Mouse (Mus musculus): ENCODE measurements at regions not wholly inside any gene's neighbourhood (a gene's known extent, or its start where the extent isn't known, plus 50 kb on each side); places are given as distances from the start of the nearest gene placed in this dataset.

DNA sequence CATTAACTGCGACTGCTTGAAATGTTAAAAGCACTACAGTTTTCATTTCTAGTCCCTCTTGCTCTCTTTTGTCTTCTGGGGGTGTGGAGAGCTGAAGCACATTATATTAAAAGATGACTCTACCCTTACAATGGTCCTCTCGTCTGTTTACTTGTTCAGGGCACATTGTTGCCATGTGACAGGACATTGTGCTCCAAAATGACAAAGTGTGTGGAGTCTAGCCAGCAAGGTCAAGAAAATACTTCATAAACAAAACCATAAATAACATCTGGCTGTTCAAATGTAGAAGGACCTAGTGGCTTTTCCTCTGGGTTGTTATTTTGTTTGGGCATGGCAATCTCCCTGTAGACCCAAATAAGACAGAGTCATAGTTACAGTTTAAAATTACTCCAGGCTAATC, 95.1 kb upstream of the Prep start:
- DNase-seq (ENCODE audit: low spot score) = no peak
- intact Hi-C loops (cut with DNase I) = no loop called here

DNA sequence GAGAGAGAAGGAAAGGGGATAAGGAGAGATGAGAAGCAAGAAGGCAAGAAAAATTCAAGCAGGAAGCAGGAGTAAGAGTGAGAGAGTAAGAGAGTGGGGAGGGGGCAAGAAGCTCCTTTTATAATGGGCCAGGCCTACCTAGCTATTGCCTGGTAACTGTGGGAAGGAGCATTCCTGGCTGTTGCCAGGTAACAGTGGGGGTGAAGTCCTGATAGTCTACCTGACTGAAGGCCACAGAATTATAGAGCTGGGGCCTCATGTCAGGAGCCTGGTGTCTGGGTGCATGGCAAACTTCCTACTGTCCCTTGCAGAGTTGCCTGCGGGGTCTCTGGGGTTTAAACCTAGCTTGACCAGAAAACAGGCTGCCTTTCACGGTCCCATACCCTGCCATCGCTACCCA, 107.0 kb upstream of the Prep start:
- no peak for DNase-seq (ENCODE audit: low spot score)
- intact Hi-C loops (cut with DNase I) = no loop called here

DNA sequence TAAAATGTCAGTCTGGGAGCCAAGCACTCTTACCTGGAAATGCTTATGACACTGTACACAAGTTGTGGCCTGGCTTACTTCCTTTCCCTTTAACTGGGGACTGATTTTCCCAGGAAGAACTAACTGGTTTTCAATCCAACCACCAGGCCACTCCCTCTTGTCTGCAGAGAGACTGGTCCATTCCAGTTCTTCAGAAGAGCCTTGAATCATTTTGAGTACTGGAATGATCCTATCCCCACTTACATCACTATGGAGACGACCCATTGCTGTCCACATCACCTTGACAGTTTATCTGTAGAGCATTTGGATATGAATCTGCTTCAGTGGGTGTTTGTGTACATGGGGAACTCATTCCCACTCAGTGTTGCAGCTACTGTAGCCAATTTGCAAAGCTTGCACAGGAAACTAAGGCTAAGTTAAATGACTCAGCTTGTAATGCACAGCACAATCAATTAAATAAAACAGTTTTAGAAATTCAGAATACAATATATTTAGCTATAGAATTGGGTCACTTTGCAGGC, 121.7 kb upstream of the Prep start:
- no peak for DNase-seq (ENCODE audit: low spot score)
- intact Hi-C loops (cut with DNase I) = no loop called here

DNA sequence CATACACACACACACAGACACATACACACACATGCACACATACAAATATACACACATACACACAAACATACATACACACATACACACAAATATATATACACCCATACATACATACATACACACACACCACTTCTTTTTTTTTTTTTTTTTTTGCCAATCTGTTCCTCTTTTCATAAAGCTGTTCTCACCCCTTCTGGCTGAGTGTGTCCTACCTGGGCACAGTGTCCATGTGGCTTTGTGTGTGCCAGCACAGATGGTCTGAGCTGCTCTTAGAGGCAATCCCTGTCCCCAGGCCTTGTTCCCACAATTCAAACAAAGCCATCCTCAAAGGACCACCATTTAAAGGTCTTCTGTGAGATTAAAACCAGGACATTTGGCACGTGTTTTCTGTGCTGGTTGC, 127.6 kb upstream of the Prep start:
- intact Hi-C loops (cut with DNase I) = no loop called here
- DNase-seq (ENCODE audit: low spot score) = no peak

DNA sequence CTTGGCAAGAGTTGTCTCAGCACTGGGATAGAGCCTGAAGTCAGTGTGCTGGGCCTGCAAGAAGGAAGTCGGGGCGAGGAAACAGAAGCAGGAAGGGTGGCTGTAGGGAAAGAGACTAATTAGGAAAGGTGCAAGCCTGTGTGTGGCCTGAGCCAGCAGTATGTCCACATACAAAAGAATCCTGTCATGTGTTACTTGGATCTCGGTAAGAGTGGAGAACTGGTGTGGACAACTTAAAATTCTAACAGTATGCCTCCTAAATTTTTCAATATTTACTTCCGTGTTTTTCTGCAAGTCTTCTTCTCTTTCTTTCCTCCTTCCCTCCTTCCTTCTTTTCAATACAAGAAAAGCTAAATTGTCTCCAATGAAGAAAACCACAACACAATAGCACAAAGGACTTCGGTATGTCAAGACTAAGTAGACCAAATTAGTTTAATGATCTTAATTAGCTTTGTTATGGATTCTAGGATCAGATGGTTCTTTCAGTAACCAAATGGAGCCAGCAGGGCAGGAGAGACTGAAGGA, 130.0 kb upstream of the Prep start:
- intact Hi-C loops (cut with DNase I) = no loop called here
- DNase-seq (ENCODE audit: low spot score) = no peak

DNA sequence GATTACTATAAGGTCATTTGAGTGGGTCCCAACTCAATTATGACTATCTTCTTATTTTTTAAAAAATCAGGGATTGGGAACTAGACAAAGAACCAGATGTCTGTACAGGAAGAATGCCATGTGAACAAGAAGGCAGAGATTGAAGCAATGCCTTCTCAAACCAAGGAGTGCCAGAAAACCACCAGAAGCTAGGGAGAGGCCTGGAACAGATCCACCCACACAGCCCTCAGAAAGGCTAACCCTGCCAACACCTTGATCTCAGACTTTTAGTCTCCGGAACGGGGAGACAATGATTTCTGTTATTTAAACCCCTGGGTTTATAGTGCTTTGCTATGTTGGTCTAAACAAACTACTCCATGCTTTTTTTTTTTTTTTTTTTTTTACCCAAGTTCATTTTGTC, 136.2 kb upstream of the Prep start:
- DNase-seq (ENCODE audit: low spot score) = no peak
- intact Hi-C loops (cut with DNase I) = no loop called here

DNA sequence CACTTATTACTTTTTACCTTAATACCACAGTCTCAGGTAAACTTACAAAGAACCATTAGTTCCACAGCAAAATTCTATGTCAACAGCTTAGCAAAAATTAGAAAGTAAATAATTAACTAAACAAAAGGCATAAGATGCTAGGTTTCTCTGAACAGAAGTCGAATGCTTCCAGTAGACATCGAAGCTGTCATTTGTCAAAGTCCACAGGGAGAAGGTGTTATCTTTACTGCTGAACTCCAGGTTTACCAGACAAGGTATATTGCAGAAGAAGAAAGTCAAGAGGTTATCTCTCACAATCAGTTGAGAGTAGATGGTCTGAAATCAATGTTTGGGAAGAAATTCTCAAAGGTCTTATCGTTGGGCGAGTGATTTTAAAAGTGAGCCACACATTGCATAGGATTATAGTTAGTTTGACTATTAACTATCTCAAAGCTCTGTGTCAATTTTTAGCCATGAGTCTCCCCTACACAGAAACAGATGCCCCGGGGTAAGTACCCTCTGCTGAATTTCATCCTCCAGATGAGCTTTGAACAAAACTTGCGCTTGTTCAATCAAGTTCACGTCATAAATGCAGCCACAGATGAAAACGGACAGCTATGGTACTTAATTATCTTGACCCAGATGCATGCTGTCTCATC, 153.1 kb upstream of the Prep start:
- intact Hi-C loops (cut with DNase I) = no loop called here
- no peak for DNase-seq (ENCODE audit: low spot score)

DNA sequence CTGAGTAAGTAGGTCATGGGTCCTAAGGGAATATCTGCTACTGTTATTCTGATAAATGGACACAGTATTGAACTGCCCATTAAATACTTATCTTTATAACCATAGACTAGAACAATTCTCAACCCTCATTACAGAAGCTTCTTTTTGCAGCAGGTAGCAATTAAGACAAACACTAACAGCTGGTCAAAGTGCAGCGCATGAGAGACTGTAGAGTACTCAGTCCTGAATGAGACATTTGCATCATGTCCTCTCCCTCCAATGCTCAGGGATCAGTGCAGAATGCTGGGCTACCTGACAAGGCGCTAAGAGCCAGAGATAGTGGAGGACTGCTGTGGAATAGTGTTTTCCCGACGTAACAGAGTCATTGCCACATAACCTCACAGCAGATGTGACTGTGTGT, 162.5 kb upstream of the Prep start:
- DNase-seq (ENCODE audit: low spot score) = no peak
- intact Hi-C loops (cut with DNase I) = no loop called here

DNA sequence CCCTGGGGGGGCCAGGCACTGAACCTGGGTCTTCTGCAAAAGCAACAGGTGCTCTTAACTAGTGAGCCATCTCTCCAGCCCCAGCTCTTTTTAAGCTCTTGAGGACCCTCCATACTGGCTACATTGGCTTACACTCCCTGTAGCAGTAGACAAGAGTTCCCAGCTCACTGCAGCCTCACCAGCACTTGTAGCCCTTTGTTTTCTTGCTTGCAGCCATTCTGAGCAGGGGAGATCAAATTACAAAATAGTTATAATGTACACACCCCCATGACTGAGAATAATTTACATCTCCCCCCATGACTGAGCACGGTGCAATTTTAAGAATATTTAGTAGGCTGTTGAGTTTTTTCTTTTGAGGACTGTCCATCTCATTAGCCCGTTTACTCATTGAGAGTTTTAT, 165.8 kb upstream of the Prep start:
- intact Hi-C loops (cut with DNase I) = no loop called here
- no peak for DNase-seq (ENCODE audit: low spot score)

DNA sequence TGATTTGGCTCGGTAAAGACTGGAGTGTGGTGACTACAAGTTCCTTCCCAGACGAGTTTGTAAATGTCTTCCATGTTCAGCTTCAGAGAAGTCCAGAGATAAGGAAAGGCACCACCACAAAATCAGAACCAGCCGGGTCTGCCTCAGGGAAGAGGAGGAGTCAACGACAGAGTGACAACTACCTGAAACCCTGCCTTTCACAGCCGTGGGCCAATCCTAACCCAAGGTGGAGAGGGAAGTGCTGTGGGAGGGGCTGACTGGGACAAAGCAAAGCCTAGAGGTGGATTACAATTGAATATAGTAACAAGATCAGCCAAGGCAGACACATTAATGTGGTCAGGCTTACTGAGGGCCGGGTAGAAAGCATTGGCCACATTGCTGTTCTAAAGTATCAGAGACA, 174.9 kb upstream of the Prep start:
- DNase-seq (ENCODE audit: low spot score) = no peak
- intact Hi-C loops (cut with DNase I) = no loop called here

DNA sequence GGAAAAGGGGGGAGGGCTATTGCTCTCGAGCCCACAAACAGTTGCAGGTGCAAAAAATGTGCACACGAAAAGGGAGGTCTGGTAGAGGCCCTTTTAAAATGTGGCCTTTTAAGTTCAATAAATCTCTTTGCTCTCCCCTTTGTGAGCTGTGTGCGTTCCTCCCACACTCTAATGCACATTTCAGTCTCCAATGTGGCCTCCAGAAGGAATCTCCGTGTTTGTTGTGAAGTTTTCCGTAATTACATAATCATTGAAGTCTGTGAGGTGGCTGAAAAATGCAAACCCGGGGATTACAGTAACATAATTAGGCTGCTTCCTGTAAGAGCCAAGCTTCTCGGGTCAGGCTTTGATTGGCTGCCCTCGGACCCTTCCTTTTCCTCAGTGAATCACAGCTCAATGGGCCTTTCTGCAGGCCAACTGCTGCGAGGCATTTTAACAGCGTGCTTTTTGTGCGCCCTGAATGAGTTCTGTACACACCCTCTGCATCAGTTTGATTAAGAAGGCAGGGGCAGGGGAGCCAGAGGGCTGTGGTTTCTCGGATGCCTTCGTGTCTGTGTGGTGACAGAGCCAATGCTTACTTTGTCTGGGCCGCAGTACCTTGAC, 179.8 kb upstream of the Prep start:
- no peak for DNase-seq (ENCODE audit: low spot score)
- intact Hi-C loops (cut with DNase I) = no loop called here

DNA sequence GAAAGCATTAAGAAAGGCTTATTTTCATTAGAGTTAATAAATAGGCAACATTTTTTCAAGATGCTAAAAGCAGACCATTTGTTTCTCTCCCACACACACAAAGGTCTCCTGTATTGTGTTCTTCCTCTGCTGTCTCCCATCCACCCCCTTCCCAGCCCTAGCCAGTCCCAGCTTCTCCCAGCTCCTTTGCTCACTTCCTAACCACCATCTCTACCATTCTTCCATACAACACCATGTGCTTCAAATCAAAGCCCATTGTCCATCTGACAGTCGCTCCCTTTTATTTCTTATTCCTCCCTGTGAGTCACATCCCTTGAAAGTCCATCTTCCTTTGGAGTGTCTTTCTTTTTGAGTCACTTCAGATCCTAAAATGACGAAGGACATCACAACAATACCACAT, 185.0 kb upstream of the Prep start:
- DNase-seq (ENCODE audit: low spot score) = no peak

DNA sequence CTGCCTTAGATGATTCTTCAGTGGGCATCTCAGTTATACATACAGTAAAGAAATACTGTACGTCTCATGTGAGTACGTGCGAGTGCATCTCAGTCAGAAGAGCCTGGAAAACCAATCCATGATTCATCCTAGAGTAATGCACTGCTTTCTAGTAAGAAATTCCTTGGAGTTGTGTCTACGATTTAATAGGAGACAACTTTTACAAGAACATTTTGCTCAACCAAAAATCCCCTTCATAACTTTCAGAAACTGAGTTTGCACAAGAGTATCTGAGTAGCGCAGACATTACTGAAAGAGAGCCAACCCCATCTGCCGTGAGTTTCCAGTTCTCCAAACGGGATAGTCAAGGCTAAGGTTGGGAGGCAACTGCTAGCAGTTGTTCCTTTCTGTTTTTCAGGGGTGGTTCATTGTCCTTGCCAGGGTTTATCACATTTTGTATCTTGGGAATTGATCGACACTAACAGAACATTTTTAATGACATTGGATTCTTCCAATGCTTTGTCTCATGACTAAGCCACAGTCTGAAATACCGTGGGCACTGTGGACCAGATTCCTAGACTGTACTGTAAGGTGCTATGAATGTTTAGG, 189.8 kb upstream of the Prep start:
- DNase-seq (ENCODE audit: low spot score) = no peak

More for the DNA sequence above, 185.0 kb upstream of the Prep start:
- intact Hi-C loops (cut with DNase I) = no loop called here

DNA sequence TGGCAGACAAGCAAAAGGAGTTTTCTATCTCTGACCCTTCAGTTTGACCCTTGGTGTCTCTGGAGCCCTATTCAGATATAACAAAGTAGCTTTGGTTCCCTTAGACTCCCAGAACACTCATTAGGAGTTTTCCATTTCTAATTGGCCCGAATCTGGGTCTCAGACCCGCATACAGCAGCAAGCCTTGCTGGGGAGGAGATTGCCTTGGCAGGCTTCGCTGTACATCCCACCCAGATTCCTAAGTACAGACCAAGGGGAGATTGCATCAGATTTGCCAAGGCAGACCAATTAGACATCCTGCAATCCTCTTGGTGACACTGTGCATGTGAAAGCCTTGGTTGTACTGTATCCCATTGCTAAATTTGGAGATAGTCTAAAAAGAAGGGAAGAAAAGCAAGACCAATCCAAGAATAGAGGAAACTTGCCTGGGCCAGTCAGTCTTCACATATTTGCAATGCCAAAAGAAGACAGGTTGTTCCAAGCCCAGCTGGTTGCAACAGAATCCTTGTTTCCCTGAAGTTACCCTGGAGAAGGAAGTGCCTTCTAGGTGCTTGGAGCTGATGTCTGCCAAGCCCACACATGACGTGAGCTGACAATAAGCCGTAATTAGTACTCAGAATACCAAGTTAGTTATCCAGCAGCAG, 193.2 kb upstream of the Prep start:
- intact Hi-C loops (cut with DNase I) = no loop called here

More for the DNA sequence above, 189.8 kb upstream of the Prep start:
- intact Hi-C loops (cut with DNase I) = no loop called here

DNA sequence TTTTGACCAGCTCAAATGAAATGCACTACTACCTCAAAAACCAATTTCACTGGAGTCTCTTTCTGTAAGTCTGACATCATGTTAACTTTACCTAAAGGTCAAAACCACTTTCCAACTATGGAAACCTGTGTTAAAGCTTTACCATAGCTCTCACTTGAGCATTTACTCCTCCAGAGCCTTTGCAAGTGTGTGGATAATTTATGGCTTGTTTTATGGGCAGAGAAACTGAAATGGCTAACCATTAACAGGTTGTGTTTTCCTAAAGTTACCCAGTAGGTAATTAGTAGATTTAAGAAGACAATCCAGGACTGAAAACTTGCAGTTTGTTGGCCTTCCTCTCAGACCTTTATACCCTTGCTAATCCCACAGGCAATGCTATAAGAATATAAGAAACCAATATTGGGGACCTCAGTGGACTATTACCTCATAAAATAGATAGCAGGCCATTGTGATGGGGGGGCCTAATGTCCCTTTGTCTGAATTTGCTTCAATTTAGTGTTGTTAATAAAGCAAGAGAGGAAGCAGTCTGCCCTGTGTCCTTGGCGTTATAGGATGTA, 202.7 kb upstream of the Prep start:
- intact Hi-C loops (cut with DNase I) = no loop called here
- no peak for DNase-seq (ENCODE audit: low spot score)

More for the DNA sequence above, 193.2 kb upstream of the Prep start:
- DNase-seq (ENCODE audit: low spot score) = no peak

DNA sequence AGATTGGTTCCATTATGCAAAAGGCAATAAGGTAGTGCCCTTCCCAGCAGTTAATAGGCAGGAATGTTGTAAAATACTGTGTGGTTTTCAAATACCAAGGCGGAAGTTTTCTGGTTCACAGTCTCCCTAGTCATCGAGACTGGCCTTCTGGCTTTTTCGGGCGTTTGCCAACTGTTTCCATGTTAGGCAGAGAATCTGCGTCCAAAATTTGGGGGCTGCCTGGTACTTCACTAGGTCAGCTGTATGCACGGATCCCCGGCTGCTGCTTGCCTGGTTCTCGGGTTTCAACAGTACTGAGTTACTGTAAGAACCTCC, 204.7 kb upstream of the Prep start:
- DNase-seq (ENCODE audit: low spot score) = no peak
- intact Hi-C loops (cut with DNase I) = no loop called here

DNA sequence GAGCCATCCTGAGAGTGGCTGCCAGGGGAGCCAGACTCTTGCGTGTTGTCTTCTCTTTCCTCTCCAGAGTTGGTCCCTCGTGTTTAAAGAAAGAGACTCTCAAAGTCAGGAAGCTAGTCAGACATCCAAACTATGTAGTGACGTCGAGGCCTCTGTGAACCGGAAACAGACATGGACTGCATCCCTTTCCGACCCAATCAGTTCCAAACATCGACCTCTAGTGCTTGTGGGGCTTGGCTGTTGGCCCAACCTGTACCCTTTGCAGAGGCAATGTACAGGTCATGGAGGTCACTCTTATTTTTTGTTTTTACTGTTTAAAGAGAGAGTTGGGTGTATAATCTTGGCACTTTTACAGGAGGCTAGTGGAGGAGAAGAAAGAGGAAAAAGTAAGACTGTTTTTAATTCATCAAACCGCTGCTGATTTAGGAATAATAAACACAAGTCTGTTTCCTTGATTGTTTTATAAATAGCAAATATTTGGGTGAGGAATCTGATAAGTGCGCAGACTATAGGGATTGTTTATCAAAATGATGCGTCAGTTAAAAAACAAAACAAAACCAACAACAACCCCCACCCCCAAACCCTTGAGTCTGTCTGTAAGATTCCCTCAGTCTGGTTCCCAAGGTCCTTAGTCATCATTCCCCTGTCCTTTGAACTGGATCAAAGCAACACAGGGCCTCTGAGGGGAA, 205.2 kb upstream of the Prep start:
- DNase-seq (ENCODE audit: low spot score) = peak; percentile 2
- intact Hi-C loops (cut with DNase I) = no loop called here

DNA sequence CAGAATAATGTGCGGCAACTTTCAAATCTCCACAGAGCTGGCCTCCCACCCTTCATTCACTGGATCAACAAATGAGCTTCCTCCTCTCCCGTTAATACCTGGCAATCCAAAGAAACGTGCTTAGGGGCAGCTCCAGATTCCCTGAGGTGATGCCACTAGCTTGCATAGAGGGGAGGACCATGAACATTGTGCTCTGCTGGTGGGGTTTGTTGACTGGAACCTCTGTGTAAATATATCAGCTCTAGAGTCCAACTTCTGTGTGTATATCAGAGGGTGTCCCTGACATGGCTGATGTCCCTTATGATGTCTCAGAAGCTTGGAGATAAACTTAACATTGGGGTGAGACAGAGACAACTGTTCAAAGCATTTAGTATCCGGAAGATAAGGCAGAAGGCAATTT, 209.6 kb upstream of the Prep start:
- intact Hi-C loops (cut with DNase I) = no loop called here
- no peak for DNase-seq (ENCODE audit: low spot score)

DNA sequence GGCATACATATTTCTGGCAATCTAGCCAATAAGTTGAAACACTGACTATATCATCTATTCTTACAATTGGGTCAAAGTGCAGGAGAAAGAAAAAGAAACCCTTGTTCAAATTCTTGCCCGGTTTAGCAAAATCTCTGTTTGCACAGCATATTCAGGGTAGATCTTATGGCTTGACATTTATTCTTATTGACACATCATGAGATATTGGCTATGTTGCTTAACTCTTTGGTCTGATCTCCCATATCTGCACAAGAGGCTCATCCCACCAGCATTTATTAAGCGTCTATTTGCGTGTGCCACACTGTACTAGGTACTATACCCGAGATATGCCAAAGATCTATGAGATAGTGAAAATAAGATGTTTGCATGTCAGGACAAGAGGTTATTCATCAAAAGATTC, 212.9 kb upstream of the Prep start:
- intact Hi-C loops (cut with DNase I) = no loop called here
- no peak for DNase-seq (ENCODE audit: low spot score)

DNA sequence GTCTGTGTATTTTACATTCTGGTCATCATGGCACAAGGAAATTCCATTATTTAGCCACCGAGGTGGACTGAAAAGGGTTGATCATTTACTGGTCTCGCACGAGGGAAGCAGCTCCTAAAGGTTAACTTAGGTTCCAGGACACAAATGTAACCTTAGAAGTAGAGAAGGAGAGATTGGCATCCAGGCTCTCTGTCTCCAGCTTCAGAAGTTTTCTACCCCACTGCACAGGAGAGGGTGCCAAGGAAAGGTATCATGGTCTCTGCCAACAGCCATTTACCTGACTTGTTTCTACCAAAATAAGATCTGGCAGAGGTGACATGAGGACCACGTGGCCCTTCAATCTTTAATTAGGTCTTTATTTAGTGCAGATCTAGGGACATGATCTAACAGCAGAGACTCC, 218.0 kb upstream of the Prep start:
- no peak for DNase-seq (ENCODE audit: low spot score)
- intact Hi-C loops (cut with DNase I) = no loop called here

Data from heart, postnatal 25 days (tissue).